Mouse (Mus musculus): Measurements from ENCODE around the gene Rtn1.

Gene Rtn1

DNA sequence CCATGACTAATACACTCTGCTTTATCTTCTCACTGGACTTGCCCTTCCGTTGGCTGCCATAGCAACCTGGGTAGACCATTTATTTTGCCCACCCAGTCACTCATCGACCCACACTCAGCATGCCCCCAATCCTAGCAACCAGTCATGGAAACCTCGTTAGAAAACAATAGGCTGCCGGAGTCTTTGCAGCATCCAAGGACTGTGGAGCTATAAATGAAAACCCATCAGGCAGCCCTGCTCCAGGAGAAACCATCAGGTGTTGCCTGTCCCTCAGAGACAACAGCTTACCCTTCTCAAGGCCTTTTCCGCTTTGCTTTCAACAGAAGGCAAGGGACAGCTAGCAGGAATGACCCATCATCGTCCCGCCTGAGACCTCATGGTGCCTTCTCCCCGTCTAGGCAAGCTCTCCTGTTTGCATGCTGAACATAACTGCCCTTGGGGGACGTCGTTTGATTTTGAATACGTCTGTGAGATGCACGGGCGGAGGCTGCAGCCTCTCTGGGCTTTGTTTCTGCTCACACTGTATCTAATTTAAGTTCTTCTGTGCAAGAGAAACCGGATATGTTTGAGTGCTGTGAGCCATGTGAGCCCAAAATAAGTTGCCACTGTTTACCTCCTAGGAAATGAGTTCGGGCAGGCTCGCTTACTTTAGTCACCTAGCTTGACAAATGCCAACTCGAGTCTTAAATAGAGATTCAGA lies 34.8 kb downstream of the Rtn1 start:
- DNase-seq (ENCODE audit: low spot score) = no peak

DNA sequence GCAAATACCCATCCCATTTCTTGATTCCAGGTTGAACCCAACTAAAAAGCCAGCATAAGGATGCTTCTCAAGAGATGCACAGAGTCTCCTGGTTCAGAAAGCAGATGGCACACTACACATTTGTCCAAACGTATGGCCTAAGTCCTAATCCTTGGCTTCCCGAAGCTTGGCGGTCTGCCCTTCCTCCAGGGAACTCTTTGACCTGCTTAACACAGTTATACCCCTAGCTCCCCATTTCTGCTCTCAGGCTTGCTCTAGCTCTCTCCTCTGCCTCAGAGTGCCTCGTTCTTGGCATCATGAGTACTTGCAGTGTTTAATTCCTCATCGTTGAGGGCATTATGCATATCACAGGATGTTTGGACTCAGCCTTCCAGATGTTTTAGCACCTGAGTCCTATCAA lies 38.8 kb downstream of the Rtn1 start:
- DNase-seq (ENCODE audit: low spot score) = no peak

DNA sequence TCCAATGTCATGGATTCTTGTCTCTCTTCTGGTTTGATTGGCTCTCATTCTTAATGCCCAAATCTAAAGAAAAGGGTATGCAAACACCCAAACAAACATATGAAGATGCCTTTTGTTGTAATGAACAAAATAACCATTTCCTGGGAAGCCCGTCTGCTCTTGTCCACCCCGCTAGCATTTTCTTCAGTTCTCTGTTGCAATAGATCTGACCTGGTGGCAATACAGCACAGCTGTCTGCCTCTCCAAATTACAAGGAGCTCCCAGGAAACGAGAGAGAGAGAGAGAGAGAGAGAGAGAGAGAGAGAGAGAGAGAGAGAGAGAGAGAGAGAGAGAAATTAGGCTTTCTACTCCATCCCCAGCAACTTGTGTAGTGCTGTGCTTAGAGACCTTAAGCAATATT lies 42.1 kb downstream of the Rtn1 start:
- no peak for DNase-seq (ENCODE audit: low spot score)

DNA sequence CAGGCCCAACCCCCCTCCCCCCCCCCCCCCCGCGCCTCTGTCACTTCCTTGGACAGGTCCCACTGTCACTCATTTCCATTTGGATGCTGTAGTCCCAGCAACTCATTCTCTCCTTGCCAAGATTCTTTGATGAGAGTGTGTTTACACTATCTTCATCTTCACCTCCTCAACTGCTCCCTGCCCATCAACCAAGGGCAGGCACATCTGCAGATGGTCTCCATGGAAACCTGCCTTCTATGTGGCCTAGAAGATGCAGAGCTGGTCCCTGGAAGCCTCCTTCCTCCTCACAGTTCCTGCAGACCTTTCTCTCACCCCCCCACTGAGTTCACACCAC lies 42.8 kb downstream of the Rtn1 start:
- DNase-seq (ENCODE audit: low spot score) = no peak

DNA sequence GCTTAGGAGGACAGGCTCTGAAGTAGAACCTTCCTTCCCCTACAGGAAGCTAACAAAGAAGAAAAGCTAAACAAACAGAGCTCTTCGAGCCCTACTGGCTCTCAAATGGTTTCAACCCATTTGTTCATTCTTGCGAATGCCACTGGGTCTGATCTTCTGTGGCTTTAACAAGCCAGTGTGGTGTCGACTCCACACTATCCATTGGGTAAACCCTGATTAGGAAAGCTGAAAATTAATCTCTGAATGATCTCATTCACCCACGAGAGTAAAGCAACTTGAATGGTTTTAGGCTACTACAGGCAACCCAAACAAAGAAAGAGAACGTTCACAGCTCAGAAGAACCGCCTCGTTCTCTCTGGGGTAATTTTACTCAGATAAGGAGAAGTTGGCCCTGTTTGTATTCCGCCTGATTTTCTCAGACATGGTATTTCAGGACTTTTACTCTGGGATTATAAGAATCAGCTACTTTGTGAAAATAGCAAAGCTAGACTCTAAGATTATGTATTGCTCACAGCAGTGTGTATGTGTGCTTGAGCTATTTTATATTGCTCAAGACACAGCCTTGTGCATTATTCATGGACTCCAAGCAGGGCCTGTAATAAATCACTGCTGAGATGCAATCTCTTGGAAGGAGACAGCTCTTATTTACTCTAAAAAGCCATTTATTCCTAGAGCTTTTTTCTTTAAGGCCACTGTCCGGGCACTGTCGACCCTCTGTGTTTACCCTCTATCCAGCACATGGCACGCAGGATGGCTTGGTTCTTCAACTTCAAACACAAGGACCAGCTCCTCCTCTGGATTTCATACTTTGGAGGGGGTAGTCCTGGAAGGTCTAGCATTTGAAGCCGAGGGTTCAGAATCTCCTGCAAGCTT lies 43.4 kb downstream of the Rtn1 start:
- DNase-seq (ENCODE audit: low spot score) = no peak

DNA sequence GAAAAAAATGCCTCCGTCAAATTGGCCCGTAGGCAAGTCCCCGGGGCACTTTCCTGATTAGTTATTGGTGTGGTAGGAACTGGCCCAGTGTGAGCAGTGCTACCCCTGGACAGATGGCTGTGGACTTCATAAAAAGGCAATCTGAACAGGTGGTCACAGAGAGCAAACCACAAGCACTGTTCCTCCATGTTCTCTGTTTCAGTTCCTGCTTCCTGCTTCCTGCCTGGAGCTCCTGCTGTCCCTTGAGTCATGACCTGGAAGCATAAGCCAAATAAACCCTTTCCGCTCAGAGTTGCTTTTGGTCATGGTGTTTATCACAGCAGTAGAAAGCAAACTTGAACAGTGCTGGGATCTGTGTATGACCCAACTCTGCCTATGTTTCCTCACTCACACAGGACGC lies 44.3 kb downstream of the Rtn1 start:
- no peak for DNase-seq (ENCODE audit: low spot score)

DNA sequence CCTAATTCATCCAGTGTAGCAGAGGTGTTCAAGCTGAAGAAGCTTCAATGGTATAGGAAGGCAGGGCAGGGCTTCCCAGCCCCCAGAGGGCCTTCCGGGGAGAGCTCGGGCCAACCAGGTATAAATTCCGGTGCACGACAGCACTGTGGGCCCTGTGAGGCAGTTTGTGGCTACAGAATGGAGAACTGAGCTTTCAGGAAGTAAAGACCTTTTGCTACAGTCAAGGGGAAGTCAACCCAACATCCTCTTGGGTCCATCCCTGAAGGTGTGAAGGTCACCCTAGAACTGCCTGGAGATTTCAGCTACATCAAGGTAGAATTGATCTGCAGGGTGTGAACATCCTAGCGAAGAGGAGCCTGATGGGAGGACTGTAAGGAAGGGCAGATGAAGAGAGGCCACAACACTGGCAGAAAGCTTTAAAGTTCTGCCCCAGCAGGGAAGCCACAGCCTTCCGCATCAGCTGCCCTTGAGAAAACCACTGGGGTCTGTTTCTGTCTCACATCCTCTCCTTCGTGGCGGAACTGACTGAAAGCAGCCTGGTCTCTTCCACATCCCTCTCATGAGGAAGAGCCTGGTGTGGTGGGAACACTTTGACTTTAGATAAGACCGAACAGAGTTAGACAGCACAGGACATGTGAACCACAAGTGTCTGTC lies 47.0 kb downstream of the Rtn1 start:
- no peak for DNase-seq (ENCODE audit: low spot score)

DNA sequence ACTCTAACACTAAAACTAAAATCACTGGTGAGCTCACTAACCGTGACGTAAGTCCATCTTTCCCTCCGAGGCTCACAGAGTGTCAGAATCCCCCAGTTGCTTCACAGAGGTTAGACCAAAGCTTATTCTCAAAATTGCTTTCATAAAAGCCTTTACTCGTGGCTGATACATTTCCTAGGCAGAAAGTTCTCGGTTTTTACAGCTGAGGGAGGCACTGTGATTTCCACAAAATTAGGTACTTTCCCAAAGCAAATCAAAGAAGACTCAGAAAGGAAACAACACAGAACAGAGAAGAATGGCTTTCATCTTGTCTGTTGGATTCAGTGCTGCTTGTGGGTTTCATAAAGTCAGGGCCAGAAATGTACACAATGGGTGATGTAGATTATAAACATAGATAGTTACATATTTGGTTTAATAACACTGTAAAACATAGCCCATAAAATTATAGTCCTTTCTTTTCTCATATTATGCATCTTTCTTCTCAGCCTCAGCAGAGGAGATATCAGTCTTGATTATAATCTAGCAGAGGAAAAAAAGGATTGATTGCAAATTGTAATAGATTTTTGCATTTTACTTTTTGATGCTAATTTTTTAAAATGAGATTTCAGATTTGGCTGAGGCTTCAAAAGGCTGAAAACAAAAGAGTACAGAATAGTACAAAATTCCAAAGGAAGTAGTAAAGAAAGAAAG lies 47.8 kb downstream of the Rtn1 start:
- no peak for DNase-seq (ENCODE audit: low spot score)

DNA sequence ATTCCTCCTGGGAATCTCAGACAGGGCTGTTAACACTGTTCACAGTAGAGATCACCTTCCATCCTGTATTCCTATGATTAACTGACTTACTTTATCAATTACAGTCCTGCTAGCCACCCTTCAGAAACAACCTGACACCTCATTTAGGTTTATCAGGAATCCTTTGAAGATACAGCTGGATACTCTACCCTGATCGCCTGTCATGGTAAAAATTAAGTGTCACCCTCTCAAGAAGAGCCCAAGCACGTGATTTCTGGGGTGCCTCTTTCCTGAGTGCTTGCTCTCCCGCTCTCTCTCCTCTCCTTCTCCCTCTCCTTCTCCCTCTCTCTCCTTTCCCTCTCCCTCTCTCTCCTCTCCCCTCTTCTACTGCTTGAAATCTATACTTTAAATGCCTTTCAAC lies 49.0 kb downstream of the Rtn1 start:
- no peak for DNase-seq (ENCODE audit: low spot score)

DNA sequence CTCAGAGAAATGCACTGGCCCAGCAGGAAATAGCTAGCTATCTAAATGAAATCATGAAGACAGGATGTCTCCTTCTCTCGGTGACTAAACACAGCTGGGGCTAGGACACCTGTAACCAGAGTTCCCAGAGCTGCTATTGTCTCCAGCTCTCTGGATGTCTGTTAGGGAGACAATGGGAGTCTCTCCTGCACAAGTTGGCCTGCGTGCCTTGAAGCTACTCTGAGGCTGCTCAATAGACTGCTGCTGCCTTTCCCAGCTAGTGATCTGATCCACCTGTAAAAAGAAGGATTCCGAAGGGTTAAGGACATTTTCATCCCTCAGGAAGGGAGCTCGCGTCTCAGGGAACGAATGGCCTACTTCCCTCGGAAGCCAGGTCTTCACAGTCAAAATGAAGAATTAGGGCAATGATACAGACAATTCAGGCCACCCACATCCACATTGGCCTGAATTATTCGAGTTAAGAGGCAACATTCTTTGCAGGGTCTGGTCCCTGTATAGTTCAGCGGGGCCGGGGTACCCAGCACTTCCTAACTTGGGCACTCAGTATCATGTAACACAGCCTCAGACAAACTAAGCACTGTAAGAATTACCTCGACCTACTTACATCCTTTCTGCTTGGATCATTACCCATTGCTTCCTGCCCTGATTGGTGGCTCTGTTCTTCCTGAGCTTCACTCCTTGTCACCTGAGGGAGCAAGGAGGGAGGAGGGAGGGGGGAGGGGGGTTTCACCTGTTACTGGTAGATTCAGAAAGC lies 51.0 kb downstream of the Rtn1 start:
- no peak for DNase-seq (ENCODE audit: low spot score)

DNA sequence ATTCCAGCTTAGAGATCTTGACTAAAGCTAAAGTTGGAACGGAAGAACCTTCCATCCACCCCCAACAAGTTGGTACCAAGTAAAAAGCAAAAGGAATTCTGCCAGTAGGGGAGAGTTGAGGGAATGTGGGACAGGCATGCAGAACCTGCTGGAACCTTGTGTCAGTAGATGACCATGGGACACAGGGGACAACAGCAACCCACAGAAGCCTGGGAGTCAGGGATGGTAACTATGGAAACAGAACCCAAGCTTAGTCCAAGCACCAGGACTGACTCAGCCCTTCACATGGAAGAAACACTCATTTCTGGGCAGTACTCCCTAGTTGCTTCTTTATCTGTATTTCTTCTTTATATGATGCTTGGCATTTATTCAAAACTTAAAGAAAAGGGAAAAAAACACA lies 54.6 kb downstream of the Rtn1 start:
- DNase-seq (ENCODE audit: low spot score) = no peak

DNA sequence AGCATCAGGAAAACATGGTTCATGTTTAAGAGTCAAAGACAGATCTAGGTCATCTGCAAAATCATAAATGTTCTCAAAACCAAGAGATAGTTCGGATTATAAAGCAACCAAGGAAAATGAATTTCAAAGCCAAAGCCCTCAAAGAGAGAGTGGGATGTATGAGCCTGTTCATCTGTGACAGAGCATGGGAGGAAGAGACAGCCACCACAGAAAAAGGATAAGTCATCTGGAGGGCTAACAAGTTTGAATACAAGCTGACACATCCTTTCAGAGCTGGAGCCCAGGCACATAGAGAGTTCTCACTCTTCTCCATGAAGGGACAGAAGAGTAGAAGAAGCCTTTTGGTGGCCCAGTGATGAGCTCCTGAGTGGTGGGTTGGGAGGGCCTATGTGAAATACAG lies 55.3 kb downstream of the Rtn1 start:
- no peak for DNase-seq (ENCODE audit: low spot score)

DNA sequence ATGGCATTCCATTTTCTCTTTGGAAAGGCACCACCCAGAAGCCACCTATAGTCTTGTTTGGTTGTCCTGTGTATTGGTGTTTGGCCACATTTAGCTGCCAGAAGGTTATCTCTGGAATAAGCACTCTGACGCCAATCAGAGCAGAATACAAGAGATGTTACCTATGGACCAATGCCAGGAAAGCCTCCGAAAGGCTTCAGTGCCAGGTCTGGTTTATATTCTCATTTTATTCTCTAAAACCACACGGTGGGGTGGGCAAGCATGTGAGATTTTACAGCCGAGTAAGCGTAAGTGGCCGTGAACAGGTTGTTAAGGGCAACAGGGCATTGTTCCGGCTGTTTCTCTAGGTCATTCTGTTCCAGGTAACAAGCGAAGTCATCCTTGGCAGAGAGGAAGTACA lies 60.3 kb downstream of the Rtn1 start:
- DNase-seq (ENCODE audit: low spot score) = no peak

DNA sequence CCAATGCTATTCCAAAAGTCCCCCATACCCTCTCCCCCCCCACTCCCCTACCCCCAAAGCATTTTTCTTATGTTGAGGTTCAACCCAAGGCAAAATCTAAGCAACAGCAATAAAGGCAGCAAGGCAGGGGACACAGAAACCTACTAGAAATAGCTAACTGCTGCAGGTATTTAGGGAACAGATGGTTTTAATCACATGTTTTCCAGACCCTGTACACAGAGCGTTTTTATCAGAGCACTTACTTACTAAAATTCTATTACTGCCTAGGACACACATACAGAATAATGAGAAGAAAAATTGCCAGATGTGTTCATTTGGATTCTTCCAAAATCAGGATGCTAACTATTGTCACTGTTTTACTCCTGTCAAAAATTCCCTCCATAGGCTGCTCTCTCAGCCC lies 61.7 kb downstream of the Rtn1 start:
- no peak for DNase-seq (ENCODE audit: low spot score)

DNA sequence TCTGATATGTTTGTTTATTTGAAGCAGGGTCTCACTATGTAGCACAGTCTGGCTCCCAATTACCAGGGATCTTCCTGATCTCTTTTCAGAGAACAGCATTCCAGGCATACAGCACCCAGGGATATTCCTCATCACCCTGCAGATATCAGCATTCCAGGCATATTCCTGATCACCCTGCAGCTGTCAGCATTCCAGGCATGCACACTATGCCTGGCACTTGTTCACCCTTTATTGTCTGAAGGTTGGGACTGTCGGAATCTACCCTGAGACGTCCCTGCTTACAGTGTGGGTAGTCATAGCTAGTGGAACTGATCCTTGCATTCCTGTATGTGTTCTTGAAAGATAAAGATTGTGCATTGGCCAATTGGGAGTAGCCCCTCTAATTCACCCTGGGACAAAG lies 65.2 kb downstream of the Rtn1 start:
- no peak for DNase-seq (ENCODE audit: low spot score)

DNA sequence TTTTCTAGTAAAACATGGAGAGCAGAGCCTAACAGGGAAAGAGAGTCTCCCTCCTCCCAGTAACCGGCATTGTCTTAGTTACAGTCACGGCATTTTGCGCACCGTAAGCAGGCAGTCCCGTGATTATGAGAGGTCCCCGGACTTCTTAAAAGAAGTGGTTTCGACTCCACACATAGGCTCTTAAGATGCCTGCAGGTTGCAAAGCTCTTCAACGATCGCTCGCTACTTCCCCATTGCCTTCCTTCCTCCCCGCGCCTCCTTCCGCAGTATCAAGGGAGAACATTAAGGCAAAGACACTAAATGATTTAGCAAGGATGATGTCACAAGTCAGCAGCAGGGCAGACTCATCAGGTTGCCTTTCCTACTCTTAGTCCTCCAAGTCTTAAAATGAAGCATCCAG lies 72.8 kb downstream of the Rtn1 start:
- no peak for DNase-seq (ENCODE audit: low spot score)

DNA sequence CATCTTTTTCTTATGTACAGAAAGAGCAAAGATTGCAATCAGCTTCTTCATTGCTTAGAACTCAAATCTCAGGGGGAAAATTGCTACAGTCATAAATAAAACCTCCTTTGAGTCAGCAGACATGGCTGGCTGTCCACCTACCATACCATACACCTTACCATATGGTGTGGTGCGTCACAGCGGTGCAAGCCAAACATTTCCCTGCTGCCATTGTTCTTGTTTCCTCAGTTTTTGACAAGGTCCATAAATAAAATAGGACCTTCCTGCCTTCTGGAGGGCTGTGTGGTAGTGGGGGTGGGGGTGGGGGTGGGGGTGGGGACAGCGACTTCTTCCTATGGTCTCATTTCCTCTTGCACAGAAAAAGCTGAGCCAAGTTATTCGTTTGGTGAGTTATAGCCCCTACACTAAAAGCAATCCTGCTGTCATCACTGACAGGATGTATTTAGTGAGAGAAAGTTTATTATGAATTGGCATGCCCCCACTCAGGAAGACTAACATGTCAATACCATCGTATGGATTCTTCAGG lies 76.3 kb downstream of the Rtn1 start:
- DNase-seq (ENCODE audit: low spot score) = no peak

DNA sequence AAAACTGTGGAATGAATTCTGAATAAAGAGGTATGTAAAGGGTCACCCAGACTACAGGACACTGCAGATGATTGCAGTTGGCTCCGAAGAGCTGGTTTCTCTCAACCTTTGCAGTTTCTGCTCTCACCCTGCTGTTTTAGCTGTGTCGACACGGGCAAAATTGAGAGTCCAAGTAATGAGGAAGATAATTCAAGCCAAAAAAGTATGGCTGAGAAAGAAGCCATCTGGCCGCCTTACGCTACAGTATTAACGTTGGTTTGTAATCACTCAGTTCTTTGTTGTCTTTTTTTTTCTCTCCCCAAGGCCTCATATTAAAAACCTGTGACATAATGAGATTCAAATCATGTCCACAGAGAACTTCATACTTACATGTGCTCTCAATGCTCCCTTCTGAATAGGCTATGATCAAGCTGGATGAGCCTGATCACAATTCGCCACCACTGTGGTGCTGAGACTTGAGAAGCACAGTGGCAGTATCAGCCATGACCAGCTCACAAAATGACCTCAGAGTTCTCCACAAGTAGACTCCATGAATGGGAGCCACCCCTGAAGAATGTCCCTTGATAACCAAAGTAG lies 76.9 kb downstream of the Rtn1 start:
- DNase-seq (ENCODE audit: low spot score) = no peak

DNA sequence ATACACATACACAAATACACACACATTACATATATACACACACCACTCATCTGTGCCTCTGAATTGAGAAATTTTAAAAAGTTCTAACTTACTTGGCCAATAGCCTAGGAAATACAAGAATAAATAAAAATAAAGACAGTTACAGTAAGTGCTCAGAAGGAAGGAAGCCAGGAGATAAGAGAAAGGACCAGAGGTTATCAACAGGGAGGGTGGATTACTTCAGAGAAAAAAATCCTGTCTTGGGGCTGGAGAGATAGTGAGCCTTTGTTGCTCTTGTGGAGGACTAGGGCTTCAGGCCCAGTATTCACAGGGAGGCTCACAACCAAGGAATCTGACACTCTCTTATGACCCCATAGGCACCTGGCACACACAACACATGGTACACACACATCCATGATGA lies 82.8 kb downstream of the Rtn1 start:
- no peak for DNase-seq (ENCODE audit: low spot score)

DNA sequence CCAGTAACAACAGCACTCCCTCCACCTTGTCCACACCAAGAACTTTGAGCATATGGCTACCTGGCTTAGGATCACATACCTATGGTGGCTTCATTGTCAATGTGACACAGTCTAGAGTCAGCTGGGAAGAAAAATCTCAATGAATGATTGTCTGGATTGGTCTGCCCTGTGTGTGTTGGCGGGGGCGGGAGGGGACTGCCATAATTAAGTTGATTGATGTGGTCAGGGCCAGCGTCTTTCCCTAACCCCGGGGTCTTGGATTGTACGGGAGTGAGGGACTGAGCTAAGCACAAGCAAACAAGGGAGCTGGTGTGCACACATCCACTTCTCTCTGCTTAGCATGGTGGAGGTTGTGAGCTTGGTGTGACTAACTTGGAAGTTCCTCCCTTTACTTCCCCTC lies 83.8 kb downstream of the Rtn1 start:
- DNase-seq (ENCODE audit: low spot score) = no peak

DNA sequence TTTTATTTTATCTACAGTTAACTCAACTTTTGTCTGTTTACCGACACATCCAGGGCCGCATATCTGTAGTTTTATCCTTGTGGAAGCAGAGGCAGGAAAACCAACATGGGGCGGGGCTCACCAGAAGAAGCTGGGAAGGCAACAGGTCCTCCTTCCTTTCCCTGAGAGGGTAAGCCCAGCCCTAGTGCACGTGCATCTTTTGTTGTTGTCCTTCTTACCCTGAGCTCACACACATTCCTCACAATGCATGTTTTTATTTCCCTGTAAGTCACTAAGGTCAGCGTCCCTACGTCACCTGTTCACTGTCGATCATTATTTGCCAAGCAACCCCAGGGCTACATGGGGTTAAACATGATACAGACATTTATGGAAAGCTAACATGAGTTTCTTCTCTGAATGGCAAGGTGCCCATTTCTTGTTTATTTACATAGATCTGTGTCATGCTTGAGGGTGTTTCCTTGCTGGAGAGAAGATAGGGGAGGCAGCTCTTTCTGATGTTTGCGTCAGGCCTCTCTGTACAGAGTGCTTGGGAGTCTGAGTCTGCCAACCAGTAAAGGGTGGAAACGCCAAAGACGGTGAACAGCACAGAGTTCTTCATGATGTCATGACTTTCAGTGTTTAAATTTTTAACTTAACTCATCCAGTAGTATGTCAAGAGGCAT lies 84.5 kb downstream of the Rtn1 start:
- DNase-seq (ENCODE audit: low spot score) = no peak
